22 mouse cellular contexts compared by ENCODE assay signal in the genomic region with DNA sequence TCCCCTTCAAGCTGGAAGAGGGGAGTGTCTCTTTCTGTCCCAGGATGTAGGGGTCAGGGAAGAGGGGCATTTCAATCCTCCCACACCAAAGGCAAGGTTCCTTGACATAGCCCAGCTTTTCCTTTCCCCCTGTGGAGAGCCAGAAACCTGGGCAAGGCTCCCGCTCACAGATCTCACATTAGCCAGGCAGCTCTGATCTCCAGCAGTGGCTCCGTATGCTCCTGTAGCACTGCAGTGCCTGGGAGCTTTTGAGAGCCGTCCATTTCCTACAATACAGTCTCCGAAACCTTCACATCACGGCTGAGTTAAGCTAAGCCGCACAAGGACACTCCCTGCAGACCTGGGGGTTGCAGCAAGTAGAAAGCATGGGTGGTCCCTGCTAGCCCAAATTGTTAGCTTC. TPM values are rescaled to one million over a fixed set of nuclear protein-coding genes. Genes with fewer than 3 reads are reported as not detected.
"Had no signal": no experiment of that assay in that cellular context is flagged by ENCODE, and none has a peak within 500 bp of the region (broad histone marks: within the 10 kb centered on the region; RNA-seq: fewer than 3 reads in every experiment).

No protein-coding gene starts in this region.

- H3K4me3 ChIP-seq: layer of hippocampus, adult 2 months; limb, embryonic 15.5 days; liver, embryonic 12.5 days; megakaryocyte, embryonic 14.5 days; midbrain, embryonic 12.5 days had no signal

- H3K27me3 ChIP-seq: limb, embryonic 15.5 days; midbrain, embryonic 12.5 days had no signal

- H3K9ac ChIP-seq: limb, embryonic 15.5 days; liver, embryonic 12.5 days; lung, embryonic 14.5 days; midbrain, embryonic 12.5 days had no signal

- H3K4me1 ChIP-seq: liver, embryonic 12.5 days; megakaryocyte, embryonic 14.5 days; midbrain, embryonic 12.5 days had no signal

- ATAC-seq: liver, embryonic 12.5 days had no signal

- DNase-seq: kidney, postnatal 10 days; kidney, postnatal 4 days; lung, embryonic 14.5 days; lung, postnatal 10 days; lung, postnatal 4 days; right cerebral cortex, adult 18-20 months; right cerebral cortex, postnatal 25 days; thymus, postnatal 4 days had no signal

- H3K4me2 ChIP-seq: limb, embryonic 15.5 days; liver, embryonic 12.5 days; lung, embryonic 14.5 days; midbrain, embryonic 12.5 days had no signal

- H3K36me3 ChIP-seq: limb, embryonic 15.5 days; liver, embryonic 12.5 days; midbrain, embryonic 12.5 days had no signal

- H3K9me3 ChIP-seq: limb, embryonic 15.5 days; liver, embryonic 12.5 days; midbrain, embryonic 12.5 days had no signal

- H3K27ac ChIP-seq: layer of hippocampus, adult 2 months; limb, embryonic 15.5 days; liver, embryonic 12.5 days; midbrain, embryonic 12.5 days; stomach, postnatal 0 days had no signal

RNA-seq across cellular contexts. Expression of a gene that starts 12.5 kb away (rescaled TPM):
- total RNA-seq: layer of hippocampus, adult 2 months; layer of hippocampus, postnatal 10 days; left cerebral cortex, postnatal 14 days; midbrain, postnatal 0 days had no signal
- polyA plus RNA-seq: kidney, embryonic 14.5 days; limb, embryonic 11.5 days; limb, embryonic 15.5 days; liver, embryonic 12.5 days; liver, embryonic 16.5 days; lung, embryonic 14.5 days; midbrain, embryonic 12.5 days; midbrain, postnatal 0 days; neural tube, embryonic 14.5 days; small intestine, adult 2 months; stomach, postnatal 0 days had no signal
